Mouse (Mus musculus) embryonic facial prominence, embryonic 11.5 days (tissue): ENCODE measurements around the gene Ptbp3. TPM values are rescaled to one million over a fixed set of nuclear protein-coding genes. Genes with fewer than 3 reads are reported as not detected.
"Not testable (repeated sequence)": the region's sequence is repeated elsewhere in the genome, so short reads cannot be mapped to it uniquely, and the experiment has no call there.

Experiments
- ATAC-seq: fragments of 200-750 bp; cut with Nextera tagmentation; replicated peaks from 2 replicates; pipeline ENCODE4 v1.8.0; 2017; ENCODE audit warnings: low read depth; ENCODE audit not compliant: insufficient number of reproducible peaks, low FRiP score, low TSS enrichment
- DNase-seq: peaks from one replicate; pipeline ENCODE4 v3.0.0-alpha.2; 2015; ENCODE audit warnings: low spot score
- H3K27ac ChIP-seq: fragments of 300-500 bp; sonication (generic); replicated peaks from 2 replicates; pipeline ENCODE4 v1.5.1; 2014; ENCODE audit warnings: mild to moderate bottlenecking, low read depth, low read length, control low read depth
- H3K27me3 ChIP-seq: fragments of 300-500 bp; sonication (generic); 2 replicates; pipeline ENCODE4 v1.6.1; 2014; ENCODE audit warnings: mild to moderate bottlenecking, low read length, moderate library complexity, mixed read lengths; ENCODE audit not compliant: control insufficient read depth, insufficient read depth
- H3K36me3 ChIP-seq: fragments of 300-500 bp; sonication (generic); replicated peaks from 2 replicates; pipeline ENCODE4 v1.6.1; 2014; ENCODE audit warnings: low read depth, mild to moderate bottlenecking, low read length, moderate library complexity, mixed read lengths; ENCODE audit not compliant: control insufficient read depth, insufficient read depth
- H3K4me1 ChIP-seq: fragments of 300-500 bp; sonication (generic); 2 replicates; pipeline ENCODE4 v1.6.1; 2014; ENCODE audit warnings: low read length, mixed read lengths; ENCODE audit not compliant: control insufficient read depth, insufficient read depth
- H3K4me2 ChIP-seq: fragments of 300-500 bp; sonication (generic); 2 replicates; pipeline ENCODE4 v1.6.1; 2014; ENCODE audit warnings: low read depth, mild to moderate bottlenecking, control low read depth, low read length, moderate library complexity
- H3K4me3 ChIP-seq: fragments of 300-500 bp; sonication (generic); 2 replicates; pipeline ENCODE4 v1.5.1; 2014; ENCODE audit warnings: low read depth, low read length, control low read depth
- H3K9ac ChIP-seq: fragments of 300-500 bp; sonication (generic); replicated peaks from 2 replicates; pipeline ENCODE4 v1.6.1; 2014; ENCODE audit warnings: mild to moderate bottlenecking, control low read depth, low read length
- H3K9me3 ChIP-seq: fragments of 300-500 bp; sonication (generic); replicated peaks from 2 replicates; pipeline ENCODE4 v1.6.1; 2016; ENCODE audit warnings: mild to moderate bottlenecking, low read length, inconsistent platforms, mixed read lengths; ENCODE audit not compliant: control insufficient read depth
- WGBS: fragments of 180-500 bp; shearing (Covaris S2); extraction: QIAGEN DNeasy Blood & Tissue Kit; methylation state at CpG from one replicate; pipeline ENCODE4 v1.1.7; 2014; 5-methylcytosine and 5-hydroxymethylcytosine counted together
- polyA plus RNA-seq: library from polyadenylated mRNA; unstranded; fragments of >200 nt; fragmentation: Nextera tagmentation; extraction: Ambion mirVana; gene quantifications from 2 replicates; pipeline ENCODE4 v1.2.1, GENCODE M21; 2014

Gene Ptbp3
- polyA plus RNA-seq, 1 experiment from 2014 or later: 47.0 TPM

DNA sequence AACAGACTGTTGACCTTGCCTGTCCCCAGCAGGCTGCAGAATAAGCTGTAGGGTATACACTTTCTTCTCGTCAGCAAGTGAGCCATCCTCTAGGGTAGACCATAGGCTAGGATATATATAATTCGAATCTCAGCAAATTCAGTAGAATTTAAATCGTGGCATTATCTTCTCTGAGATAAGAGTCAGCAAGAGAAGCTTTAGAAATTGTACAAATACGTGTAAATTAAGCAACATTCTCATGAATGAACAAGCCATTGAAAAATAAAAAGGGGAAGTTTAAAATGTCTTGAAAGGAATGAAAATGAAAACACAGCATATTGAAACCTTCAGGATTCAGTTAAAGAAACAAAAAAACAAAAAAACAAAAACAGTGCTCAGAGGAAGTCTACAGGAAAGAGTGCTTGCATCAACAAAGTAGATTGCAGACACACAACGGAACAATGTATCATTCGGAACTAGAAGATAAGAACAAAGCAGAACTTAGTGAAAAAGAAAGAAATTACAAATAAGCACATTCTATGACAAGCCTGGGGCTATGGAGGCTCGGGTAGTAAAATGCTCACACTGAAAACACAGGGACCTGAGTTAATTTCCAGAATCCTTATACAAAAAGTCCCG lies 16.5 kb upstream of the Ptbp3 start:
- no peak for ATAC-seq
- no peak overlapping the region for H3K4me3 ChIP-seq
- no peak for DNase-seq
- no peaks in the 10 kb centered on the region for H3K27me3 ChIP-seq
- 75% methylated on average over 8 of the region's 8 CpGs for WGBS
- H3K27ac ChIP-seq: no peak overlapping the region
- H3K4me1 ChIP-seq: no peaks in the 10 kb centered on the region
- H3K9ac ChIP-seq: no peak overlapping the region
- H3K9me3 ChIP-seq: no peaks in the 10 kb centered on the region; the same call in 1 of the 2 replicates
- no peaks in the 10 kb centered on the region for H3K36me3 ChIP-seq
- no peak overlapping the region for H3K4me2 ChIP-seq

DNA sequence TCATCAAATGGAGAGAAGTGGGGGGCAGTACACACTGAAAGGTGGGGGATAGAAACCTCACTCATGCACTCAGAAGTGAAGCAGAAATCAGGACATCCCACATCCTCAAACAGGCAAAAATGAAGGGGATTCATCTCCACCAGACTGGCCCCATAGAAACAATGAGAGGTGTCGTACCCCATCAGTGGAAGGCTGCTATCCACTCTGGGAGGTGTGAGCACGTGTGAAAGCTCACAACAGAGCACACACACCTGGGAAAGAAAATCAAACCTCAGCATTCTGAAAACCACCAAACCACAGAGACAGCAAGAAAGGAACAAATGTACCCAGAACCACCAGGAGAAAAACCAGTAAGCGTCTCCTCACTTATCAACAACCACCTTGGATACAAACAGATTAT lies 15.0 kb upstream of the Ptbp3 start:
- DNase-seq: no peak
- Histone ChIP-seq H3K4me2 (no peak overlapping the region), H3K4me3 (no peak overlapping the region), H3K9me3 (no peaks in the 10 kb centered on the region; the same call in 1 of the 2 replicates), H3K36me3 (no peaks in the 10 kb centered on the region), H3K4me1 (no peaks in the 10 kb centered on the region), H3K9ac (no peak overlapping the region), H3K27me3 (no peaks in the 10 kb centered on the region), H3K27ac (no peak overlapping the region)
- no peak for ATAC-seq
- WGBS: 81% methylated on average over 3 of the region's 3 CpGs

DNA sequence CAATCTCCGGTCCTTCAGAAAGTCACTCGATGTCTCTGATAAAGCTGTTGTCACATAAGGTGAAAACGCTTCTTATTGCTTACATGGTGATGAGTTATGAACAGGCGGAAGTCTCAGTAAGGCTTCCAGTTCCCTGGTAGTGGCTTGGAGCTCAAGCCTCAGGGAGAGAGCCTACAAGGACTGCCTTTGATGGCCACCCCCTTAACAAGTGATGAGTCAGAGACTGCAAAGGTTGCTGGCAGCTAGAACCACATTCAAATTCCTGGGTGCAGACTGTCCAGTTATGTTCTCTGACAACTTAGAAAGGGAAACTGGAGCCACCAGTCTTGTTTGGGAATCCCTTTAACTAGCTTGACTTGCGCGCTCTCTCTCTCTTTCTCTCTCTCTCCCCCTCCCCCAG lies 11.0 kb upstream of the Ptbp3 start:
- Histone ChIP-seq H3K4me1 (no peaks in the 10 kb centered on the region), H3K4me2 (no peak overlapping the region), H3K27ac (no peak overlapping the region), H3K4me3 (no peak overlapping the region), H3K27me3 (no peaks in the 10 kb centered on the region), H3K9ac (no peak overlapping the region), H3K9me3 (no peaks in the 10 kb centered on the region), H3K36me3 (no peaks in the 10 kb centered on the region)
- ATAC-seq (no peak), DNase-seq (no peak)
- WGBS: 89% methylated on average over 6 of the region's 6 CpGs

DNA sequence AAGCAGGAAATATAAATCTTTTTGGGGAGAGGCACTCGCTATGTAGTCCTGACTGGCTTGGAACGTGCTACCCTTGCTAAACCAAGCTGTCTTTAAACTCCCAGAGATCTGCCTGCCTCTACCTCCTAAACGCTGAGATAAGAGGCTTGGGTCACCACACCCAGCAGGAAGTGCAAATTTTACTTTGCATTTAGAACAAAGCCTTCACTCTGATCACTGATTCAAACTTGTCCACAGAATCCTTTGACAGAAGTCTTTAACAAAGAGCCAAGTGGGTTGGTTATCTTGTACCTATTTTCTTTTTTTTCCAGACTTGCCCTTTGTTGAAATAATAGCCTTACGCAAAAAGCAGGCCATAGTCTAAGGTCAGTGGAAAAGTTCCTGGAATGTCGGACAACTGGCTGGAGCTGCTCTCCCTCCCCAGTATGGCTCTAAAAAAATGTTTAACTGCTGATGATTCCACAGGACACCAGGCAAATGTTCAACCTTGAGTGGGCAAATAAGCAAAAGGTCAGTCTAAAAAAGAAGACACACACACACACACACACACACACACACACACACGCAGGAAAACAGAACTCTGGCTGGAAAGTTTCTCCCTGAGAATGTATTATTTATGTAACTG lies 9.0 kb upstream of the Ptbp3 start:
- no peak overlapping the region for H3K4me3 ChIP-seq
- 70% methylated on average over 6 of the region's 6 CpGs for WGBS
- H3K36me3 ChIP-seq: no peaks in the 10 kb centered on the region
- no peak overlapping the region for H3K9ac ChIP-seq
- H3K4me2 ChIP-seq: no peak overlapping the region
- DNase-seq: no peak
- no peaks in the 10 kb centered on the region for H3K9me3 ChIP-seq
- no peaks in the 10 kb centered on the region for H3K4me1 ChIP-seq
- no peak overlapping the region for H3K27ac ChIP-seq
- ATAC-seq: no peak
- H3K27me3 ChIP-seq: no peaks in the 10 kb centered on the region

DNA sequence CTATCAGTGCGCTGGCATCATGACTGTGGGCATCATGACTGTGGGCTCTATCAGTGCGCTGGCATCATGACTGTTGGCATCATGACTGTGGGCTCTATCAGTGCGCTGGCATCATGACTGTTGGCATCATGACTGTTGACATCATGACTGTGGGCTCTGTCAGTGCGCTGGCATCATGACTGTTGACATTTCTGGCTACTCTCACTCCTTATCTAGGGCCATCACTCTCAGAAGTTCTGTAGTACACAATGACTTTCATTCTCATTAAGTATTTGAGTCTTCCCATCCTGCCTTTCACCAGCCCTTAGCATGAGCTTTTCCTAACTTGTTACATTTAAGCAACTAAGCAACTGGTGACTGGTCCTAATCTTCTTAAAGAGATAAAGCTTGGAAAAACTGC lies 8.2 kb upstream of the Ptbp3 start:
- H3K4me1 ChIP-seq, H3K4me2 ChIP-seq, H3K36me3 ChIP-seq, H3K9me3 ChIP-seq, H3K27ac ChIP-seq, H3K9ac ChIP-seq, H3K27me3 ChIP-seq, DNase-seq, ATAC-seq, H3K4me3 ChIP-seq: not testable (repeated sequence)
- 95% methylated on average over 4 of the region's 4 CpGs for WGBS

DNA sequence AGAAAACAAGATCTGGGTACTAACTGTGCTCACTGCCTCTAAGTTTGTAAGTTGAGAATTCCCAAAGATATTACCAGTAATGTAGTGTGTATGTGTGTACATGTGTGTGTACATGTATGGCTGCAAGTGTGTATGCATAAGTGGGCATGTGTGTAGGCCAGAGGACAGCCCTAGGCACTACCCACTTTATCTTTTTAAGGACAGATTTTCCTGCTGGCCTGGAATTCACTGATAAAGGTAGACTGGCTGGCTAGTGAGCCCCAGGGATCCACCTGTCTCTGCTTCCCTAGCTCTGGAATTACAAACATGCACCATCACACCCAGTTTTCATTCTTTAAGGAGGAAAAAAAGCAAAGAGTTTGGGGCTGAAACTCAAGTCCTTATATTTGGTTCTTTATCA lies 6.0 kb upstream of the Ptbp3 start:
- DNase-seq: no peak
- no peak overlapping the region for H3K4me2 ChIP-seq

DNA sequence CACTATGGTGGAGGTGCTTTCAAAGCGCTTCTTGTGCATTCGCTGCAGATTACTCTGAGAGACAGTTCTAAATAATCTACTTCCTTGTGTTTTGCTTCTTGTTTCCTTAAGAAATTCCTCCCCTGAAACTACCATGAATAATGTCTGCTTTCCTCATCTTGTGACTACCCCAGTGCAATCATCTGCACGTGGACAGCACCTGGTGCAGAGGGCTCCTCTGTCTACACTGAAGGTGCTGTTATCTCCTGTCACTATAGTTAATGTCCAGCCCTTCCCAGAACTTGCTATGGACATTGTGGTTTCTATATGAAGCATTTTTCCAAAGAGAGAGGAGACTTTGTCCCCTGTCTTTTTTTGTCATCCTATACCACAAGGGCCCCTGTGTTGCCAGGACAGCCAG lies 4.4 kb upstream of the Ptbp3 start:
- no peak for ATAC-seq
- DNase-seq: no peak
- WGBS: 75% methylated on average over 3 of the region's 3 CpGs
- no peaks in the 10 kb centered on the region for H3K9me3 ChIP-seq
- H3K27ac ChIP-seq: no peak overlapping the region
- H3K36me3 ChIP-seq: no peaks in the 10 kb centered on the region
- no peaks in the 10 kb centered on the region for H3K4me1 ChIP-seq
- no peak overlapping the region for H3K4me3 ChIP-seq
- H3K27me3 ChIP-seq: no peaks in the 10 kb centered on the region
- H3K4me2 ChIP-seq: no peak overlapping the region
- no peak overlapping the region for H3K9ac ChIP-seq

More for the DNA sequence above, 6.0 kb upstream of the Ptbp3 start:
- H3K4me1 ChIP-seq: no peaks in the 10 kb centered on the region
- H3K27me3 ChIP-seq: no peaks in the 10 kb centered on the region
- no peaks in the 10 kb centered on the region for H3K36me3 ChIP-seq
- H3K4me3 ChIP-seq: no peak overlapping the region
- ATAC-seq: no peak
- H3K9me3 ChIP-seq: no peaks in the 10 kb centered on the region
- no peak overlapping the region for H3K27ac ChIP-seq
- no peak overlapping the region for H3K9ac ChIP-seq

DNA sequence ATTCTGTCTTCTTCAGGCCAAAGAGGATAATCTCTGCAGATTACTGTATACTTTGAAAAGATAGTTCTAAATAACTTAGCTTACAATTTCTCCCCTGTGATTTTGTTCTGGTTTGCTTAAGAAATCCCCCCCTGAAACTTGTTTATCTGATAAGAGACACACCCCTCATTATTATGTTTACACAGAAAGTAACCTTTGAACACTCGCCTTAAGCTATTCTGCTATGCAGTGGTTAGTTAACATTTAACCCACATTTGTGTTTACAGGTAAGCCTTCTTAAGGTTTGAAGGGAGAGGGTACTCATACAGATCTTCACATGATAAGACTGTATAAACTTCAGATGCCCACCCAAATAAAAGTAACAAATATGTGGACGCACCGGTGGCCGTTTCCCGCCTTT lies 3.7 kb upstream of the Ptbp3 start:
- Histone ChIP-seq H3K9me3 (no peaks in the 10 kb centered on the region), H3K36me3 (no peaks in the 10 kb centered on the region), H3K27ac (no peak overlapping the region), H3K27me3 (no peaks in the 10 kb centered on the region), H3K4me3 (no peak overlapping the region), H3K9ac (no peak overlapping the region), H3K4me2 (no peak overlapping the region), H3K4me1 (no peaks in the 10 kb centered on the region)
- 87% methylated on average over 5 of the region's 5 CpGs for WGBS
- ATAC-seq: no peak
- DNase-seq: no peak
